Mouse (Mus musculus) adrenal gland, postnatal 25 days (tissue): ENCODE measurements around the gene Mt3. TPM values are rescaled to one million over a fixed set of nuclear protein-coding genes. Genes with fewer than 3 reads are reported as not detected.
"Not testable (repeated sequence)": the region's sequence is repeated elsewhere in the genome, so short reads cannot be mapped to it uniquely, and the experiment has no call there.

ENCODE experiments used
- DNase-seq: peaks from one replicate; pipeline ENCODE4 v3.0.0; 2021; ENCODE audit warnings: mixed read lengths
- total RNA-seq: library from RNA; stranded (reverse); gene quantifications from 2 replicates; pipeline ENCODE4 v1.2.3, GENCODE M21; 2021

The Mt3 gene
- total RNA-seq, 1 experiment from 2014 or later: 6.4 TPM

DNA sequence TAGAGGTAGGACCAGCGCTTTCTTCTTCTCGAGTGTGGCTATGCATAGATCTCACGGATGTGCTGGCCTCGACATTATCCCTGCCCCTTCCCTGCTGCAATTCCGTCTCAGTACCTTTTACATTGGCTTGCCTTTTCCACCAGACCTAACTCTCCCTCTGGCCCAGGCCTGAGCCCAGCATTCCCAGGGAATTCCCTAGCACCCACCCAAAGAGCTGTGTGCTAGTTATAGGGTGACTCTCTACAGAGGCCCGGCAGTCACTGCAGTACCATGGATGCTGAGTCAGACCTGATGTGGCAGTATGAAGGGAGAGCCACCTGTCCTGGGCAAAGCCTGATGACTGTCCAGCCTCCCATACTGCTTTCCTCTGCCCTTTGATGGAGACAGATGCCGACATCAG lies 1.0 kb downstream of the Mt3 start:
- no peak for DNase-seq

DNA sequence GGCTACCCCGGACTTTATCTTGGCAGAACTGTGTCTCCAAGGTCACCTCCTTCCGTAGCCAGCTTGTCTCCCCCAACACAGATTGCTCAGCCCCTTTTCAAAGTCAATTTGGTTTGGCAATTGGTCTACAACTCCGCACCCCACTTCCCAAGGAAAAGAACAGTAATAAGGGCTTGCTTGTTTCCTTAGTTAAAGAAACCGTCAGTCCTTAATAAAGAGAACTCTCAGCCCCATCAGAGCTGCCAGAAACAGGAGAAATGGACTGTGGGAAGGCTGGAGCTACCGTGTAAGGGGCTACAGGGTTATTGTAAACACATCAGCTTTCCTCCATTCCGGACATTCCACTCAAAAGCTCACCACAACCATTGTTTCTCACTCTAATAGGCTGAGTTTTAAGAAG lies 2.1 kb downstream of the Mt3 start:
- DNase-seq: no peak

DNA sequence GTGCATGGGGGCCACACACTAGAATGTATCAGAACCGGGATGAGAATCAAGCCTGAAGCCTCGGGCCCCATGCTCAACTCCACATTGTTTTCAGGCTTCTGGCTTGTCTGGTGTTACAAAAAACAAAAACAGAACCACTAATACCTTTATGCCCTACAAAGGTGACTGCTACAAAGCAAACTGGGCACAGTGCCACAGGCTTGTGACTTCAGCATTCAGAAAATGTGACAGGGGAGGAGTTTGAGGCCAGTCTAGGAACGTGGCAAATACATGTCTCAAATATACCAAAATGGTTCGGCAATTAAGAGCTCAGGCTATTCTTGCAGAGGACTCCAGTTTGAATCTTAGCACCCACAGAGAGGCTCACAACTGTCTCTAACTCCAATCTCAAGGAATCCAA lies 3.7 kb downstream of the Mt3 start:
- DNase-seq: no peak

DNA sequence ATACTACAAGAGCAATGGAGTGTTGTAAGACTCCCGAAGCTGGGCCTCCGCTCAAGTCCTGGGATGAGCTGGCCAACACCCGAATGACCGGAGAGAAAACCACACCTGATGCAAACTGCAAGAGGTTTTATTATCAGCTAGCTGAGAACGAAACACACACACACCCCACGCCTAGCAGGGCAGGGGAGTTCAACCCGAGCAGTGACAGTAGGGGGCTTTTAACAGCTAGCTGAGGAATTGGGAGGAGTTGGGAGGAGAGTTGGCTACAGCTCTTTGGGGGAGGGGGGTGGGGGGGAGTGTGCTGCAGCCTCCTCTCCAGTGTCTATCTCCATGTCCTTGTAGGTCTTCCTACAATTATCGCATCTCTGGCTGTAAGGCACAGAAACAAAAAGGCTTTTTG lies 13.4 kb downstream of the Mt3 start:
- DNase-seq: not testable (repeated sequence)

DNA sequence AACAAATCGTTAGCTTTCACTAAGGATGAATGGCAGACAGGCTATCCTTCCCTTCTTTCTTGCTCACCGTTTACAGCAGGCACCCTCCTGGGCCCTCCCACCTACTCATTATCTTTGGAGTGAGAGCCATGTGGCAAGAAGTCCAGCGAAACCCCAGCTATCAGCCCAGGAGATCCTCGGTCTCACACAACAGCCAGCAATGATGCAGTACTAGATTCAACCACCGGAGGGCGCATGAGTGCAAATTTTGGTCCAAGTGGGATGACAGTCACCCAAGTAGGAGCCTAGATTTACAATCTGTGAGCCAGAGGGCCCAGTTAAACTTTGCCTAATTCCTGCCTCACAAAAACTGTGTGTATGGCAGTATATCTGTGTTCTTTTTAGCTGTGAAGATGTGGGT lies 14.8 kb downstream of the Mt3 start:
- peak; percentile 88 for DNase-seq

DNA sequence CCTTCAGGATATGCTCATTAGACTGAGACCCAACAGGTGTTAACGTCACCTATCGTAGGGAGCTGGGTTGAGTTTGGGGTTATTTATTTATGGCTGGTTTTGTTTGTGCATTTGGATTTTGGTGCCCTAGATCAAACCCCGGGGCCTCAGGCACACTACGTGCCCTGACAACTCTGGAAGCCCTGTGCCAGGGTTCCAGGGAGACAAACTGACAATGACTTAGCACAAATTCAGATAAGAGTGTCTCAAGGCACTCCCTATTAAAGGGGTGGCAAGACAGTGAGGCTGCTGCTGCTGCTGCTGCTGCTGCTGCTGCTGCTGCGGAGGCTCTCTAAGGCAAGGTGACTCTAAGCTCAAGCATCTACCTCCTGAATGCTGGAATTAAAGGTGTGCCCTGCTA lies 17.1 kb downstream of the Mt3 start:
- no peak for DNase-seq

DNA sequence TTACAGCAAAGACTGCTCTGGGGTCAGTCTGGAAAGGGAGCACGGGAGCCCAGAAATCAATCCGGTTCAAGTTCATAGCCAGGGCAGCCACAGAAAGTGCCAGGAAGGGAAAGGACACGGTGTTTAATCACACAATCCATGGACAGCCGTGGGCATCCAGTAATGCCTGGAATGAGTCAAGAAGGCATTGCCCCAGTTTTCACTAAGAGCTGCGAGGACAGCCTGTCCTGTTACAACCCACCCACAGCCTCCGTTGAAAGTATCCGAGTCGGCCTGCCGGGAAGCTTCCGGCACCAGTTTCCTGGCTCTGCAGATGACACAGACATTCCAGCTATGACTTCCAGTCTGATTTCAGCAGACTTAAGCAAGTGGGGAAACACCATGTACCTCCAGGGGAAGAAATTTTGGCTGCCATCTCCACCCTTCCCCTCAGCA lies 18.9 kb downstream of the Mt3 start:
- DNase-seq: no peak

DNA sequence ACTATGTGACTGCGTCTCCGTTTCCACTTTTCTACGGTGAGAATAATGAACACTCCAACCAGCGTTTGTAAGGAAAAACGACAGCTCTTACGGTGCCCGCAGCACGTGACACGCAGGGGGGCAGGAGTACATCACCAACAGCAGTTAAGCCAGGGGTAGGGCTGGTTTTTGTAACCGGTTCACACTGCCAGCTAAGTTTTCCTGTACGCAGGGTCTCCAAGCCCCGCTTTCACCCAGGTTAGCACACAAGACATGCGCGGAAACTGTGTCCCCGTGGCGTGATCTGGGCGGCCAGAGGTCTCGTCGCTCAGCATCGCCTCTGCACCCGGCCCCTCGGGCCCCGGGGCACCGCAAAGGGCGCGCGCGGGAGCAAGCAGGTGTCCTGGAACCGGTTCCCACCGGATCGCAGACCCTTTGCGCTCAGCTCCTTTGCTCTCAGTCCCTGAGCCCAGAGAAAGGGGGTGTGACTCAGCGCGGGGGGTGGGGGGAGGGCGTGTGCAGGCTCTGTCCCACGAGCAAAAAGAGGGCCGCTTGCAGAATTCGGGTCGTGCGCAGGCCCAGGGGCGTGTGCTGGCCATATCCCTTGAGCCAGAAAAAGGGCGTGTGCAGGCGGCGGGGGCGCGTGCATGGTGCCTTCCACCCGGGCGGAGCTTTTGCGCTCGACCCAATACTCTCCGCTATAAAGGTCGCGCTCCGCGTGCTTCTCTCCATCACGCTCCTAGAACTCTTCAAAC lies 19.8 kb downstream of the Mt3 start, which contains the start of gene Mt2:
Gene Mt2 (plus strand): TSS at position 590 of the 734 bp plus-strand sequence.
- peak; percentile 79 for DNase-seq

DNA sequence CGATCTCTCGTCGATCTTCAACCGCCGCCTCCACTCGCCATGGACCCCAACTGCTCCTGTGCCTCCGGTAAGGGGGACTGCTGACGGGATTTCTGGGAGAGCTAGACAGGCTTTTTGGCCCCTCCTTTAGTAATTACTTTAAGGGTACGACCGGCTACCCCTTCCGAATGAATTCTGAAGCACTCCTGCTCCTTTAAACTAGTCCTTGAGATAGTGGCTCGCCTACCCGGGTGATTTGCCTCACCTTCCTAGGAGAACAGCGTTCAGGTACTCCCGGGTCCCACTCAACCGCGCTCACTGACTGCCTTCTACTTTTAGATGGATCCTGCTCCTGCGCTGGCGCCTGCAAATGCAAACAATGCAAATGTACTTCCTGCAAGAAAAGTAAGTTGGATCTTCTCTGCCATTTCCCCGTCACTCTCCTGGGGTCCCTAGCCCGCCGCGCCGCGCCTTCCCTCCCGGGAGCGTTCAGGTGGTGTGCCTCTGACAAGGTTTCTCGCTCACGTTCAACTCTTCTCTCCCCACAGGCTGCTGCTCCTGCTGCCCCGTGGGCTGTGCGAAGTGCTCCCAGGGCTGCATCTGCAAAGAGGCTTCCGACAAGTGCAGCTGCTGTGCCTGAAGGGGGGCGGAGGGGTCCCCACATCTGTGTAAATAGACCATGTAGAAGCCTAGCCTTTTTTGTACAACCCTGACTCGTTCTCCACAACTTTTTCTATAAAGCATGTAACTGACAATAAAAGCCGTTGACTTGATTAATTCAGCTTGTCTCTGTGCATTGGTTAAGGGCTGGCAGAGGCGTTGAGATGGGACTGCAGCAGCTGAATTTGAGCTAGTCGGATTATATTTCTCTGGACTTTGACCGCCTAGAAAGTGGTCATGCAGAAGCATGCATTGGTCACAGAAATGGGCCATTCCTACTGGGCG lies 20.7 kb downstream of the Mt3 start:
- no peak for DNase-seq

DNA sequence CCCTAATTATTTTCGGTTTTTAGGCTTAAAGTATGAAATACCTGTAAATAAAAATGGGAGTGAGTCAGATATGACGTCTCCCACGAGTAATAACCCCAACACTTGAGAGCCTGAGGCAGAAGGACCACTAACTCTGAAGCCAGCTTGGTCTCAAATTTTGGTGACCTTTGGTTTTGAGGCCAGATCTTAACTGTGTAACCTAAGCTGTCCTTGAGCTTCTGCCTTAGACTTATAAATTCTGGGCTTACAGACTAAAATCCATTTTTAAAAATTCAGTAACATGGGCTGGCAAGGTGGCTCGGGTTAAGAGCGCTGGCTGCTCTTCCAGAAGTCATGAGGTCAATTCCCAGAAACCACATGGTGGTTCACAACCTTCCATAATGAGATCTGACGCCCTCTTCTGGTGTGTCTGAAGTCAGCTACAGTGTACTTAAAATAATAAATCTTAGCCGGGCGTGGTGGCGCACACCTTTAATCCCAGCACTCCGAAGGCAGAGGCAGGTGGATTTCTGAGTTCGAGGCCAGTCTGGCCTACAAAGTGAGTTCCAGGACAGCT lies 21.5 kb downstream of the Mt3 start:
- DNase-seq: no peak

DNA sequence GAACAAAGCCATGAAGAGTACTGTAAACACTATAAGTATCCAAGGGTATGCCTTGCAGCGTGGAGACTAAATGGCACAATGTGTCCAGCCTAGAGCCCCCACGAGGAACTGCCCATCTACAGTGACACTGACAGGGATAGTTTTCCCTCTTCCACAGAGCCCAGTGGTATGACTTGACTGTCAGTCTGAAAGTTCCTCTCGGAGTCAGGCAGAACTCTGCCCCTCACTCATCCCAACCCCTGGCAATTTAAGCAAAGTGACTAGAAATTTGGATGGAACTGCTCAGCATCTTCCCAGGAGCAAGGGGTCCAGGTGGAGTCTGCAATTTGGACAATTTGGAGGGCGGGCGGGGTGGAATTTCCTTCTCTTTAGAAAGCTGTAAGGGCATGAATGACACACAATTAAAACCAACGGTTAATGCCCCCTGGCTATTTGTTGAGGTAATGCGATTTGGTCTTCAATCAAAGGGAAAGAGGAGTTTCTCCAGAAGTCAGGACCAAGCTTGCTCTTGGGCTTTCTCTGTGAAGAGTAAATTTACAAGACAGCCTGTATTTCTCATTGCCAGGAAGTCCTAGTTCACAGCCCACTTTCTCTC lies 22.3 kb downstream of the Mt3 start:
- DNase-seq: no peak

DNA sequence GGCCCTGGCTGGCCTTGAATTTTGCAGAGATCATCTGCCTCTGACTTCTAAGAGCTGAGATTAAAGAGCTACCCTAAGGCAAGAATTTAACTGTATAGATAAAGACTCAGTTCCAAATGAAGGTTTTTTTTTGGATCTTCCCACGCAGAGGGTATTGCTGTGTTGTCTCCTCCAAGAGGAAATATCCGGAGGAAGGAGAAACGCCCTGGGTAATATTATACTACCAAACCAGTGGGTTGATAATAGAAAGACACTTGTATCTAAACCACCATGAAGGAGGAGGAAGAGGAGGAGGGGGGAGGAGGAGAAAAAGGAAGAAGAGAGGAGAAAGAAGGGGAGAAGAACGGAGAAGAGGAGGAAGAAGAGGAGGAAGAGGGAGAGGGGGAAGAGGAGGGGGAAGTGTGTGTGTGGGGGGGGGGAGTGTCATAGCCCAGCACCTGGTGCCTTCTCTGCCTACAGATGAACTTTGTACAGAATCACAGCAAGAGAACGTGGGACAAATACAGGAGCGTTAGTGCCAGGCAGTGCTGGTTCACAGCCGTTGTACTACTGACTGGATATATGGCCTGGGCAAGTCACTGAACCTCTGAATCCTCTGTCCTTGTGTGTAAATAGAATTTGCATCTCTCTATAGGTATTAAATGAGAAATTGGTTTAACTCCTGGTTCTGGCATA lies 25.4 kb downstream of the Mt3 start:
- DNase-seq: no peak

DNA sequence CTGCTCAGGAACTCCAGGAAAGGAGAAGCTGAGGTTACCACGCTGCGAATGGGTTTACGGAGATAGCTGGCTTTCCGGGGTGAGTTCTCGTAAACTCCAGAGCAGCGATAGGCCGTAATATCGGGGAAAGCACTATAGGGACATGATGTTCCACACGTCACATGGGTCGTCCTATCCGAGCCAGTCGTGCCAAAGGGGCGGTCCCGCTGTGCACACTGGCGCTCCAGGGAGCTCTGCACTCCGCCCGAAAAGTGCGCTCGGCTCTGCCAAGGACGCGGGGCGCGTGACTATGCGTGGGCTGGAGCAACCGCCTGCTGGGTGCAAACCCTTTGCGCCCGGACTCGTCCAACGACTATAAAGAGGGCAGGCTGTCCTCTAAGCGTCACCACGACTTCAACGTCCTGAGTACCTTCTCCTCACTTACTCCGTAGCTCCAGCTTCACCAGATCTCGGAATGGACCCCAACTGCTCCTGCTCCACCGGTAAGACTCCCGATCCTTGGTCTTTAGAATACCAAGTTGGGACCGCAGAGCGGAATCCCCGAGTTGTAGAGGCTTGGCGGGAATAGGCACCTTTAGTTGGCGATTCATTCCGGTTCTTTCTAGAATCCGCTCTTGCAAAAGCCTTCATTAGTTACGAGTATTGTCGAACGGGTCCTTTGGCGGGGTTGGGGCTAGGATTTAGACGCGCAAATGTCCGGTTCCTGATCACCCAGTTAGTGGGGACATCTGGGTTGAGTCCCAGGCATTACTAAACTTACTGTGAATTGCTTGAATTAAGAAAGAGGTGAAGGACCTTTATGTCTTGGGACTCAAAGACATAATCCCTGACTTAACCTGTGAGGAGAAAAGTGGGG lies 26.7 kb downstream of the Mt3 start, which contains the start of gene Mt1:
Gene Mt1 (plus strand): TSS at position 226 of the 856 bp plus-strand sequence.
- peak; percentile 91 for DNase-seq

DNA sequence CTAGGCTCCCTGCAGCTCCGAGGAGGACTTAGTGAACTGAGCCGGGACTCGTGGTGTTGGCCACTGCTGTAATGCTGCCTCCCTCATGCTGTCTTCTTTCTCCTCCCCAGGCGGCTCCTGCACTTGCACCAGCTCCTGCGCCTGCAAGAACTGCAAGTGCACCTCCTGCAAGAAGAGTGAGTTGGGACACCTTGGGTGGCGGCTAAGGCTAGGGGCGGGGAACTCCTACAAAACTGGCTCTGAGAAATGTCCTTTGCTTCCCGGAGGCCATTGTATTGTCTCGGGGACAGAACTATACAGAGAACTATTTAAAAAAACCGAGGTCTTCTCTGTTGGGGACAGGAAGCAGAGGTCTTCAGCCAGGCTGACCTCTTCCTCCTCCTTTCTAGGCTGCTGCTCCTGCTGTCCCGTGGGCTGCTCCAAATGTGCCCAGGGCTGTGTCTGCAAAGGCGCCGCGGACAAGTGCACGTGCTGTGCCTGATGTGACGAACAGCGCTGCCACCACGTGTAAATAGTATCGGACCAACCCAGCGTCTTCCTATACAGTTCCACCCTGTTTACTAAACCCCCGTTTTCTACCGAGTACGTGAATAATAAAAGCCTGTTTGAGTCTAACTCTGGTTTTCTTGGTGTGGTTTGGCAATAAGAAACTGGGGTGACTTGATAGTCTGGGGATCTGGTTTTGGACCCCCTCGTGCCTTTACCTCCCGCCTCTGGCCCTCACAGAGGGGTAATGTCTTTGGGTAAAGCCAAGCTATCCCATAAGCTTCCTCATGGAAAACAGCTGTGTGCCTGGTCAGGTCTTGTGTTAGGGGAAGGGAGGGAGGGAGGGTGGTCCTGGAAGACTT lies 27.5 kb downstream of the Mt3 start:
- peak; percentile 26 for DNase-seq

DNA sequence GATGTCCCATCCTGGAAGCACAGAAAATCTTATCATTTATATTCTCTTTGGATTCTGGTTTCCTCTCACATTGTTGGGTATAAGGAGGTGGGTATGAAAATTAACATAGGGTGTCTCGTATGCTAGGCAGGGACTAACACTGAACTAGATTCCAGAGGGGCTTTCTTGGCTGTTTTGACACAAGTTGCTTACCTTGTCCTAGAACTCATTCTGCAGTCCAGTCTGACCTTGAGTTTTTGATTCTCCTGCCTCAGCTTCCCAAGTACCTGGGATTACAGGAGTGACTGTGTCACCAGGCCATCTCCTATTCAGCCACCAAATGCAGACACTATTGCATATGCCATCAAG lies 28.1 kb downstream of the Mt3 start:
- no peak for DNase-seq

DNA sequence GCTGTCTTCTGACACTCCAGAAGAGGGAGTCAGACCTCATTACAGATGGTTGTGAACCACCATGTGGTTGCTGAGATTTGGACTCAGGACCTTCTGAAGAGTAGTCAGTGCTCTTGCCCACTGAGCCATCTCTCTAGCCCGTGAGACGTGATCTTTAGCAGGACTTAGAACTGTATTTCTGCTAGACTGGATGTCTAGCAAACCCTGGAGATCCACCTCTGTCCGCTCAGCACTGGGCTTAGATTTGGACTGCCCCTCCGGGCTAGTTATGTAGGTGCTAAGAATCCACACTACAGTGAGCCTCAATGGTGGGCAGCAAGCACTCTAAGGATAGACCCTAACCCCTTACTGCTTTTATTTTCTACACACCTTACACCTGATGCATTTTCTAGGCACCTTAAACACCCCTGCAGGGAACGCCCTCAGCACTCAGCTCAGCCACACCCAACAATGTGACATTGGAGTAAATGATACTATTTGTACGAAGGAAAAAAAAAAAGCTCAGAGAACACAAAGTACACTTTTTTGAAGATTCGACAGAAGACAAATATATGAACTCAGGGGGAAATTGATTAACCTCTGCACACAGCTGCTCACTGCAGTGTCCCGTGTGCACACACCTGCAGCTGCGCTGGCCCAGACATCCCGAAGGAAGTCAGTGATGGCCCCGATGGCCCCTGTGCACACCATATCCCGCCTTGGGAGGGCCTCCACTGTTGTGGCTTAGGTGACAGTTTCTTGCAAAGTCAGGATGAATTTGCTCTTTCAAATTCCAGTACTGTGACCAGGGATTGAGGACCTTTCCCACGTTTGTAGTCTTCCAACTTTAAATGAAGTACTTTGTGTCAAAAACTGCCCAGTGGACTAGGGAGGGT lies 29.9 kb downstream of the Mt3 start:
- DNase-seq: no peak

DNA sequence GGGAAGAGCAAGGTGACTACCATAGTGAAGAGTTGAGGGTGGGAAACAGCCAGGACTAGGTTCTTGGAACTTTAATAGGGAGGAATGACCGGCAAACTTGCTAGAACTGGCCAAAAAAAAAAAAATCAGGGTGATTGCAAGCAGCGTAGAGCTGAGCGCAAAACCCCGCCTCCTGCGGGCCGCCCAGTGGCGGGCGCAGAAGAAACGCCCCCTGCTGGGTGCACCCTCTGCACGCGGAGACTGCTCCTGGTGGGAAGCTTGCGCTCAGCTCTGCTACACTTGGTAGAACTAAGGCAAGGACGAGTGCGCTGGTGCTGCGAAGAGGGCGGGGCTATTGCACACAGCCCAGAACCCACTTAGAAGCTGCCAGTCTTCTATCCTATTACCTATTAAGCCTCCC lies 30.7 kb downstream of the Mt3 start:
- DNase-seq: peak; percentile 82

DNA sequence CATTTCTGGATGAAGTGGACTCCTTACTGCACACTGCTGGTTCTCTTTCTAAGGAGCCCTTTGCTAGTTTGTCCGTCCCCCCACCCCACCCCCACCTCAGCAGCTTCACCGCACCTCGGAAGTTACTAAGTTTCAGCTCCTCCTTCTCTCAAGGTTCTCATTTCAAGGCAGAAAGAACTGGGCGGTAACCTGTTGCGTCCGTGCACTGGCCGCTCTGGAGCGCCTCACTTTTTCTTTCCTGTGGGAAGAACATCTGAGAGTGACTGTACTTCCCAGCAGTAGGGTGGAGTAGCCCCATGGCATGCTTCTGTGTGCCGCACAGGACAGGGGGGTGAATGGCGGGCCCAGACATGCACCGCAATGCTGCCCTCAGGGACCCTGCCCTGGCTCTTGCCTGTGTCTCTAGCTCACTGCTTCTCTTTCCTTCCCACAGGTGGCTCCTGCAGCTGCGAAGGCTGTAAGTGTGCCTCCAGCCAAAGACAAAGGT lies 32.0 kb downstream of the Mt3 start:
- DNase-seq: no peak

DNA sequence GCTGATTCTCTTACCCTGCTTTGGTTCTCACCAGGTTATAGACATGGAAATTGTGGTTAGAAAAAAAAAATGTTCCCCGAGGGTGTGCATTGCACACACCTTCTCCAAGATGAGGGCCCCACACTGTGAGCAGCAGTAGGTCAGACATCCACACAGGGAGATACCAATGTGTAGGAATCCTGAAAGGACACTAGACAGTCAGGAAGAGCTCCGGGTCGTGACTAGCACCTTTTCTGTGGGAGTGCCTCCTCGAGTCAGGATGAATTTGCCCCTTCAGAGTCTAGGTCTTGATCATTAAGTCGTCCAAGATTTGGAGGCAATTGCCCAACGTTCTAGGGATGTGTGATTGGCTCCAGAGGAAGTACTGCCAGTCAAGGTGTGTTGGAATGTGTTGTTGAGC lies 33.4 kb downstream of the Mt3 start:
- DNase-seq: no peak
